8 mouse cellular contexts compared by ENCODE assay signal in genomic region chr5:143632674-143633557, GRCm38 (mm10). TPM values are rescaled to one million over a fixed set of nuclear protein-coding genes. Genes with fewer than 3 reads are reported as not detected.
DNase-seq lines count a peak whose midpoint lies in the region; ATAC-seq lines count a peak whose summit lies in the region.

No protein-coding gene starts in this region.

- H3K36me3 ChIP-seq in kidney, embryonic 14.5 days (ENCODE audit: control insufficient read depth, insufficient read depth, low read length) = no peaks in the 10 kb centered on the region

- H3K27me3 ChIP-seq in kidney, embryonic 14.5 days (ENCODE audit: control insufficient read depth, insufficient read depth, low read length) = no peaks in the 10 kb centered on the region

- ATAC-seq in kidney, embryonic 14.5 days (ENCODE audit: low FRiP score, low TSS enrichment) = peak; percentile 50

- H3K9me3 ChIP-seq in kidney, embryonic 14.5 days (ENCODE audit: control insufficient read depth, low read length) = no peaks in the 10 kb centered on the region

- peak overlapping the region; percentile 84 for H3K27ac ChIP-seq in kidney, embryonic 14.5 days (ENCODE audit: low read depth, low read length)

- 52% methylated on average over 9 of the region's 9 CpGs for WGBS in kidney, embryonic 14.5 days

- no peak overlapping the region for H3K4me3 ChIP-seq in kidney, embryonic 14.5 days (ENCODE audit: low read length)

- peaks cover 53% of the 10 kb centered on the region for H3K4me1 ChIP-seq in kidney, embryonic 14.5 days (ENCODE audit: control insufficient read depth, insufficient read depth, low read length)

- intact Hi-C loops in gastrocnemius, postnatal 14 days (cut with DNase I; ENCODE audit: low total_unique reads) = no loop called here

- H3K9ac ChIP-seq in kidney, embryonic 14.5 days (ENCODE audit: low read depth, low read length) = no peak overlapping the region

- DNase-seq in gastrocnemius, adult 18-20 months (ENCODE audit: low spot score) = peak; percentile 67
- DNase-seq in gastrocnemius, postnatal 10 days = no peak
- DNase-seq in gastrocnemius, postnatal 14 days = peak; percentile 67
- peak; percentile 71 for DNase-seq in mesoderm, embryonic 11.5 days (ENCODE audit: low read depth, low spot score)
- DNase-seq in ovary, postnatal 14 days (ENCODE audit: low spot score) = no peak
- no peak for DNase-seq in cerebellum, adult 18-20 months
- no peak for DNase-seq in urinary bladder, postnatal 10 days (ENCODE audit: low spot score)

- peak overlapping the region; percentile 21; the same call in 1 of the 2 replicates for H3K4me2 ChIP-seq in kidney, embryonic 14.5 days (replicated peaks; ENCODE audit: low read depth, low read length)

RNA-seq across cellular contexts. Expression of gene Cyth3, which starts 10.7 kb away (rescaled TPM):
- total RNA-seq in gastrocnemius, adult 18-20 months (2021) = 10 to 100 TPM; 10.1 to 12.1 TPM
- 10 to 100 TPM; 39.9 to 51.8 TPM for total RNA-seq in gastrocnemius, postnatal 10 days (2021)
- 10 to 100 TPM; 33.5 to 39.5 TPM for total RNA-seq in gastrocnemius, postnatal 14 days (2021)
- polyA plus RNA-seq in kidney, embryonic 14.5 days (2014; fragmentation: Nextera tagmentation; extraction: Ambion mirVana) = 35.7 and 64.9 TPM in 2 replicates

Comparison
In these comparisons a context has a peak if more than half of its experiments do, and no peak if none do; other contexts are left out.
1. DNase-seq: peak in gastrocnemius, adult 18-20 months (single experiment), gastrocnemius, postnatal 14 days (single experiment) and mesoderm, embryonic 11.5 days (single experiment); none in gastrocnemius, postnatal 10 days (single experiment), ovary, postnatal 14 days (single experiment), cerebellum, adult 18-20 months (0 of 2) and urinary bladder, postnatal 10 days (single experiment).